Mouse (Mus musculus): ENCODE measurements around the gene Bend7.

The Bend7 gene

GRCm38 (mm10) chr2:4717769-4718661, at the start of gene Bend7:
Gene Bend7 (plus strand): TSS chr2:4717831.
- no peak for DNase-seq (ENCODE audit: low spot score)

- no peak for DNase-seq (ENCODE audit: low spot score)
Observed at GRCm38 (mm10) chr2:4668626-4669025, 49.0 kb upstream of the Bend7 start.

GRCm38 (mm10) chr2:4669701-4670100, 47.9 kb upstream of the Bend7 start:
- no peak for DNase-seq (ENCODE audit: low spot score)

- DNase-seq (ENCODE audit: low spot score): no peak
Observed at GRCm38 (mm10) chr2:4671636-4672035, 46.0 kb upstream of the Bend7 start.

- no peak for DNase-seq (ENCODE audit: low spot score)
Observed at GRCm38 (mm10) chr2:4679886-4680285, 37.7 kb upstream of the Bend7 start.

GRCm38 (mm10) chr2:4711262-4711661, 6.4 kb upstream of the Bend7 start:
- DNase-seq (ENCODE audit: low spot score): no peak

GRCm38 (mm10) chr2:4717081-4717768, 406 bp upstream of the Bend7 start:
- DNase-seq (ENCODE audit: low spot score): no peak

GRCm38 (mm10) chr2:4723088-4723487, 5.5 kb downstream of the Bend7 start:
- no peak for DNase-seq (ENCODE audit: low spot score)

- no peak for DNase-seq (ENCODE audit: low spot score)
Observed at GRCm38 (mm10) chr2:4730161-4730560, 12.5 kb downstream of the Bend7 start.

GRCm38 (mm10) chr2:4733971-4734370, 16.3 kb downstream of the Bend7 start:
- DNase-seq (ENCODE audit: low spot score): no peak

- no peak for DNase-seq (ENCODE audit: low spot score)
Observed at GRCm38 (mm10) chr2:4736095-4736797, 18.6 kb downstream of the Bend7 start.

GRCm38 (mm10) chr2:4736798-4737155, 19.1 kb downstream of the Bend7 start:
- DNase-seq (ENCODE audit: low spot score): no peak

GRCm38 (mm10) chr2:4751918-4752317, 34.3 kb downstream of the Bend7 start:
- no peak for DNase-seq (ENCODE audit: low spot score)

- no peak for DNase-seq (ENCODE audit: low spot score)
Observed at GRCm38 (mm10) chr2:4755716-4756115, 38.1 kb downstream of the Bend7 start.

GRCm38 (mm10) chr2:4757218-4757617, 39.6 kb downstream of the Bend7 start:
- no peak for DNase-seq (ENCODE audit: low spot score)

GRCm38 (mm10) chr2:4760741-4761140, 43.1 kb downstream of the Bend7 start:
- no peak for DNase-seq (ENCODE audit: low spot score)

GRCm38 (mm10) chr2:4761906-4762305, 44.3 kb downstream of the Bend7 start:
- no peak for DNase-seq (ENCODE audit: low spot score)

- DNase-seq (ENCODE audit: low spot score): no peak
Observed at GRCm38 (mm10) chr2:4764071-4764470, 46.4 kb downstream of the Bend7 start.

- no peak for DNase-seq (ENCODE audit: low spot score)
Observed at GRCm38 (mm10) chr2:4770376-4770775, 52.7 kb downstream of the Bend7 start.

GRCm38 (mm10) chr2:4773911-4774310, 56.3 kb downstream of the Bend7 start:
- no peak for DNase-seq (ENCODE audit: low spot score)

GRCm38 (mm10) chr2:4777291-4777690, 59.7 kb downstream of the Bend7 start:
- no peak for DNase-seq (ENCODE audit: low spot score)

- DNase-seq (ENCODE audit: low spot score): no peak
Observed at GRCm38 (mm10) chr2:4781641-4782040, 64.0 kb downstream of the Bend7 start.

GRCm38 (mm10) chr2:4782401-4782800, 64.8 kb downstream of the Bend7 start:
- DNase-seq (ENCODE audit: low spot score): no peak

Measured in left cerebral cortex, adult 11 months (tissue).